Mouse (Mus musculus) 3134 (cell line): ENCODE measurements around the gene Zfp617.
A peak's percentile ranks its signal among the peaks of the same experiment; 100 is the strongest.
"Not testable (repeated sequence)": the region's sequence is repeated elsewhere in the genome, so short reads cannot be mapped to it uniquely, and the experiment has no call there.

Experiments
- DNase-seq: peaks from one replicate; pipeline ENCODE4 v3.0.0-alpha.2; 2011; ENCODE audit warnings: low spot score; ENCODE audit not compliant: insufficient read length; ENCODE audit errors: extremely low read depth

Gene Zfp617

GRCm38 (mm10) chr8:71951436-71952161 lies 43.2 kb downstream of the Zfp617 start:
- DNase-seq, result peak; percentile 20

- no peak for DNase-seq
These were observed 44.1 kb downstream of the Zfp617 start for GRCm38 (mm10) chr8:71952489-71952888.

DNA sequence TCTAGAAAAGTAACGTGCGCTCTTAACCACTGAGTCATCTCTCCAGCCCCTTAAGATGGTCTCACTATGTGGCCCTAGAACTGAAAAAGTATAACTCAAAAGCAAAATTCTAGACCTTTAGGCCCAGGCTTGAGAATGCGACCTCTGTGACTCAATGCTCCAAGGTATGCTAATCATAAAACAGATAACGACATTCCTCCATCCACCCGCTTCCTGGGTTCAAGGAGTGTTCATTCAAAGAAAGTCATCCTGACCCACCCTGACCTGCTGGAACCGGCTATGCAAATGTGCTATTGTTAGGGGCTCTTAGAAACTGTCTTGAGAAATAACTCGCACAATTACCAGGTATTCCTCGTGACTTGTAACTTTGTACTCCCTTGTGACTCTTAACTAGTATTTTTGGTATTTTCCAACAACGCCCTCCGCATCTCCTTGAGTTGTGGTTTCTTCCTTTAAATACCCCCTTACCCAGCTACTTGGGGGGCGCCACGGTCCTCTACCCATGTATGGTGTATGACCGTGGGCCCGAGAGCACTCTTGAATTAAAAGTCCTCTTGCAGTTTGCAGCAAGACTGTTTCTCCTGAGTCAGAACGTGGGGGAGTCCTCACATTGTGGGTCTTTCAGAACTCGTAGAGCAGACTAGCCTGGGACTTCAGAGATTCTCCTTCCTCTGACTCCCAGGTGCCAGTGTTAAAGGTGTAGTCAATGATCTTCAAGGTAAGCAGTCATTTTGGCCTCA lies 44.7 kb downstream of the Zfp617 start:
- not testable (repeated sequence) for DNase-seq

- no peak for DNase-seq
These were observed 46.2 kb downstream of the Zfp617 start for GRCm38 (mm10) chr8:71954666-71955065.

- DNase-seq, result no peak
These were observed 52.0 kb downstream of the Zfp617 start for GRCm38 (mm10) chr8:71960483-71960882.

- DNase-seq, result no peak
These were observed 53.4 kb downstream of the Zfp617 start for GRCm38 (mm10) chr8:71961796-71962195.

DNA sequence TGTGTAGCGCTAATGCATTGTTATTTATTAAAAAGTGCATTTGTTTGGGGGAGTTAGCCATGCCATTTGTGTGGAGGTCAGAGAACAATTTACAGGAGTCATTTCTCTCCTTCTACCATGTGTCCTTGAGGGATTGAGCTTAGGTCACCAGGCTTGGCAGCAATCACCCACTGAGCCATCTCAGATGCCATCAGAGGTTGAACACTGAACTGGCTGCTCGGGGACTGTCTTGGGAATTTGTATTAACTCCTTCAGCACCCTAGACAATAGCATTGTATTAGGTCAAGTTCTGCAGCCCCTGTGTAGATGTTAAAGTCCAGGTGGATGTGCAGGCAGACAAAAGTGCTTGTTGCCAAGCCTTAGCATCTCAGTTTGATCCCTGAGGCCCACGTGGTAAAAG lies 55.6 kb downstream of the Zfp617 start:
- no peak for DNase-seq

DNA sequence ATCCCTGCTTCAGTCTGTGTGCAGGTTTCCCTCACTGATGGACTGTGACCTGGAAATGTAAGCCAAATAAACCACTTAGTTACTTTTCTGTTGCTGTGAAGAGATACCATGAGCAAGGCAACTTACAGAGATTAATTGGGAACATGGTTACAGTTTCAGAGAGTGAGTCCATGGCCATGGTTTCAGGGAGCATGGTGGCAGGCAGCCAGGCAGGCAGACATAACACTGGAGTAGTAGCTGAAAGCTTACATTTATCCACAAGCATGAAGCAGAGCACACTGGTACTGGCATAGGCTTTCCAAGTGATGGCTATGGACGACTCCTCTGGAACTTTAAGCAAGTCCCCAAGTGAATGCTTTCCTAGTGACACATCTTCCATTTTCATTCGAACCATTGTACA lies 56.7 kb downstream of the Zfp617 start:
- DNase-seq, result no peak

DNA sequence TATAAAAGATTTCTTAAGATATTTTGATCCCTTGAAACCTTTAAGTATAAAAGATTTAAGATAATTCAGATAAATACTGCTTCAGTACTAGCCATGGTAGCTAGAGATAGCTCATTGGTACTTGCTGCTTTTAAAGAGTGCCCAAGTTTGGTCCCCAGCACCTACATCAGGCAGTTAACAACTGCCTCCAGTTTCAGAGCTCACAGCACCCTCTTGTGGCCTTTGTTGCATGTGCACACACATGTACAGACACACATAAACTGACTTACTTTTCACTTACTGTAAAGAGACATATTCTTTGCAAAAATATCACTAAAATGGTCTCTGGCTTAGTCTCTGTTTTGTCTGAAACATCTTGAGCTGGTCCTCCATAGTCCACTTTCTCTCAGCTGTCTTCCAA lies 58.0 kb downstream of the Zfp617 start:
- no peak for DNase-seq

- no peak for DNase-seq
These were observed 58.8 kb downstream of the Zfp617 start for GRCm38 (mm10) chr8:71967261-71967660.

- DNase-seq, result no peak
These were observed 59.7 kb downstream of the Zfp617 start for GRCm38 (mm10) chr8:71968100-71968499.

- no peak for DNase-seq
These were observed 60.2 kb downstream of the Zfp617 start for GRCm38 (mm10) chr8:71968636-71969035.

DNA sequence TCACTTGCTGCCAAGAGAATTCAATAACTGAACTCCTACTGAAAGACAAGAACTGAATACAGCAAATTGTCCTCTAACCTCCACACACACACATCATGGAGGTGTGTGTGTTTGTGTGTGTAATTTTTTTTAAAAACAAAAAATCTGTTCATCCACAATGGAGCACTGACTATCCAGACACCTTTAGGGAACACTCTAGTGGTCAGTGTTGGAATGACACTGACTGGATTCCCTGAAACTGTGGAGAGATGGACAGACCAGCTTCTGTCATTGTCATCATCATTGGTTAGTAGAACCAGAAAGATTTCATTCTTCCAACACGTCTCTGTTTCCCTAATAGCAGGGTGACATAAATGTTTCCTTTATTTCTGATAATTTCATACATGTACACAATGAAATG lies 63.5 kb downstream of the Zfp617 start:
- no peak for DNase-seq

DNA sequence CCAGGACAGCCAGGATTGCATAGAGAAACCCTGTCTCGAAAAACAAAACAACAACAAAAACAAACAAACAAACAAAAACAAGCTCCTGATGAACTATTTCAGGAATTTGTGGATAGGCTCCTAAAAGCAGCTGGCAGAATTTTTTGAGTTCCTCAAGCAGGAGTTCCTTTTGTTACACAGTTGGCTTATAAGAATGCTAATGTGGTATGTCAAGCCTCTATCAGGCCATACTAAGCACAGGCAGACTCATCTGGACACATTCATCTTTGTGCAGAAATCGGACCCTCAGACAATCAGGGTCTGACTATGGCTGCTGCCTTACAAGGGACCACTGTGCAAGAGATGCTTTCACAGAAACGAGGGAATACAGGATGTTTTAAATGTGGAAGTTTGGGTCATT lies 65.8 kb downstream of the Zfp617 start:
- DNase-seq, result no peak

DNA sequence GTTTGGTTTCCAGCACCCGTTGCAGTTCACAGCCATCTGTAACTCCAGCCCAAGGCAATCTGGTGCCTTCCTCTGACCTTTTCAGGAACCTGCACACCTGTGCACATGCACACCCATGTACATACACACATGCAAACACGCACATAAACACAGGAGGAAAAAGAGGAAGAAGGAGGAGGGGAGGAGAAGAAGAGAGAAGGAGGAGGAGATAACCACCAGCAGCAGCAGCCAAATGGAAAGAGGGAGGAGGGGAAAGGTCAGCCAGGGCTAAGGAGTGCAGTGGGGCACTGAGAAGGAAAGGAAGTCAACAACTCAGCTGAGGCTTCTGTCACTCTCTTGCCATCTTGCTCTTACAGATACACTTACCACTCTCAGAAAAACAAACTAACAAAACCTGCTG lies 72.6 kb downstream of the Zfp617 start:
- DNase-seq, result no peak

DNA sequence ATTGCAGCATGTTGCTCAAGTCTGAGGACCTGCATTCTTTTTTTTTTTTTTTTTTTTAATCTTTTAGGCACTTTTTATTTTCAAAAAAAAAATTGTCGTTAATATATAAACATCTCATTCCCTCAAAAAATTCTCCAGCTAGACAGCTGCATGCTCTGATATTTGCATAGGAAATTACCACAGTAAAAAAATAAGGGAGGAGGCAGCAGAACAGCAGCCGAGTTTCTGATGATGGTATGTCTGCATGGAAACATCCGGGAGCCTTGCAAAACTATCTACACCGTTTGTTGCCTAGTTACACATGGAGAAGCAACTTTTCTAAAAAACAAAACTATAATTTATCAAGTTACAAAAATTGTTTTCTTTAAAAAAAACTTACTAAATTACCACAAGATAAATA lies 73.0 kb downstream of the Zfp617 start:
- no peak for DNase-seq
